ENCODE assay signal across 8 mouse cellular contexts in the genomic region with DNA sequence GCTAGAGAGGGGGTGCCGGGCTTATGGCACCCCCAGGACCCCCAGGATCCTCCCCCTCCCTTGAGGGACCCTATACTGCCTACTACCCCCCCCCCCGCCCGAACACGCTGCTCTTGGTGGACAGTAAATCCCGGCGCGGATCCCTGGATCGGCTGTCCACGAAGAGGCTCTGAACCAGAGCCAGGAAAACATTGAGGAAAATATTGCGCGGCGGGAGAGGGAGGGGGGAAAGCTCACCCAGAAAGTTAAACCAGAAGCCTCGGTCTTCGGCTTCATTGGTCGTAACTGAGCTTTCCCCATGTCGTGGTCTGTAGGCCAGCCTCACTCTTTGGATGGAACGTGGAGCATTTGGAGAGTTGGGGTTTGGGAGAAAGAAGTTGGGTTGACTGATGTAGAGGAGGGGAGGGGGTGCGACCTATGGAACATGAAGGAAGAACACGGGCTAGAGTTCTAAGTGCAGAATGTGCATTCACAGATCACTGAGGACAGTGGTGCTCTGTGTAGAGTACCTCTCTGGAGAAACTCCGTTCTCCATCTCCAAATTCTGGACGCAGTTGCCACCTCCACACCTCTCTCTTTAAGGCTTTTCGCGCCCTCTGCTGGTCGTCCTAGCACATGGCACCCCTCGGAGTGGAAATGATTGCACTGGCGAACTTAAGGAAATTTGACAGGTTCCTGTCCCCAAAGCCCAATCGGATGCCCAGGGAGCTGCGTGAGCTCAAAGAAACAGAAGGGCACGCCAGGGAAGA. TPM values are rescaled to one million over a fixed set of nuclear protein-coding genes. Genes with fewer than 3 reads are reported as not detected.
DNase-seq lines count a peak whose midpoint lies in the region; ATAC-seq lines count a peak whose summit lies in the region.

A gene (minus strand): TSS at position 84 of the 749 bp plus-strand sequence.

- peak within 1 kb of the TSS; percentile 40 for H3K4me3 ChIP-seq in hindbrain, embryonic 12.5 days

- peaks cover 38% of the 10 kb centered on the region for H3K27me3 ChIP-seq in hindbrain, embryonic 12.5 days

- WGBS in hindbrain, embryonic 12.5 days, result 0% methylated on average over 29 of the region's 29 CpGs

- H3K4me1 ChIP-seq in hindbrain, embryonic 12.5 days, result peaks cover 37% of the 10 kb centered on the region

- no peaks in the 10 kb centered on the region for H3K9me3 ChIP-seq in hindbrain, embryonic 12.5 days (replicated peaks)

- peak within 1 kb of the TSS; percentile 66 for H3K4me2 ChIP-seq in hindbrain, embryonic 12.5 days (replicated peaks)

- ATAC-seq in hindbrain, embryonic 12.5 days (ENCODE audit: low FRiP score), result peak; percentile 35; the same call in 1 of the 2 replicates

- H3K36me3 ChIP-seq in hindbrain, embryonic 12.5 days, result no peaks in the 10 kb centered on the region

- peak within 1 kb of the TSS; percentile 51 for H3K9ac ChIP-seq in hindbrain, embryonic 12.5 days

- peak; percentile 94 for DNase-seq in NIH3T3 (ENCODE audit: low read depth)
- peak; percentile 89 for DNase-seq in cerebellum, adult 9-10 months
- DNase-seq in frontal cortex, adult 2 months (ENCODE audit: extremely low spot score in 1 of 2, low spot score in 1 of 2), result peak; percentile 63 to 83
- peak; percentile 60 to 84 for DNase-seq in layer of hippocampus, postnatal 25 days (ENCODE audit: extremely low spot score in 1 of 2, low spot score in 1 of 2)
- peak; percentile 80 to 91 for DNase-seq in lung, postnatal 4 days
- DNase-seq in right cerebral cortex, adult 18-20 months, result peak; percentile 75
- DNase-seq in urinary bladder, postnatal 10 days (ENCODE audit: low spot score), result peak; percentile 67

- H3K27ac ChIP-seq in hindbrain, embryonic 12.5 days, result peak within 1 kb of the TSS; percentile 48; the same call in 1 of the 2 replicates

RNA-seq across cellular contexts. Expression of the gene that starts here (rescaled TPM):
- 2.0 and 3.2 TPM in 2 replicates for polyA plus RNA-seq in frontal cortex, adult 2 months (2012; rRNA removed)
- 3.7 and 4.8 TPM in 2 replicates for polyA plus RNA-seq in hindbrain, embryonic 12.5 days (2016; fragmentation: Nextera tagmentation; extraction: Ambion mirVana)
- total RNA-seq in layer of hippocampus, postnatal 25 days (2021), result 1 to 10 TPM; 2.1 to 3.3 TPM

Comparison
In these comparisons a context has a peak if more than half of its experiments do, and no peak if none do; other contexts are left out.
1. Peak in every context shown above with its lines: DNase-seq, ATAC-seq, H3K4me3 ChIP-seq and H3K27ac ChIP-seq.